Mouse (Mus musculus): ENCODE measurements at regions not wholly inside any gene's neighbourhood (a gene's known extent, or its start where the extent isn't known, plus 50 kb on each side); places are given as distances from the start of the nearest gene placed in this dataset.

GRCm38 (mm10) chr10:99580191-99580590 lies 179.3 kb downstream of the Csl start:
- no peak for TF ChIP-seq POLR2A (IDR thresholded peaks at IDR 0.05; ENCODE audit: insufficient read depth, low read depth, low read length)
- no peak for TF ChIP-seq CTCF (IDR thresholded peaks at IDR 0.05)
- TF ChIP-seq EP300 (IDR thresholded peaks at IDR 0.05; ENCODE audit: insufficient read depth, low read depth, low read length) = no peak
